Mouse (Mus musculus) liver, embryonic 16.5 days (tissue): ENCODE measurements at regions not wholly inside any gene's neighbourhood (a gene's known extent, or its start where the extent isn't known, plus 50 kb on each side); places are given as distances from the start of the nearest gene placed in this dataset.

Source experiments
- ATAC-seq: fragments of 200-750 bp; cut with Nextera tagmentation; 2 replicates; pipeline ENCODE4 v1.8.0; 2017; ENCODE audit warnings: low read depth, mild to moderate bottlenecking, moderate number of reproducible peaks, moderate library complexity
- H3K27ac ChIP-seq: fragments of 300-500 bp; sonication (generic); 2 replicates; pipeline ENCODE4 v1.5.1; 2014; ENCODE audit warnings: mild to moderate bottlenecking, low read length
- H3K27me3 ChIP-seq: fragments of 300-500 bp; sonication (generic); 2 replicates; pipeline ENCODE4 v1.6.1; 2014; ENCODE audit warnings: low read depth, low read length, mixed read lengths; ENCODE audit not compliant: control insufficient read depth, insufficient read depth
- H3K36me3 ChIP-seq: fragments of 300-500 bp; sonication (generic); 2 replicates; pipeline ENCODE4 v1.6.1; 2014; ENCODE audit warnings: mild to moderate bottlenecking; ENCODE audit not compliant: control insufficient read depth, insufficient read depth
- H3K4me1 ChIP-seq: fragments of 300-500 bp; sonication (generic); 2 replicates; pipeline ENCODE4 v1.6.1; 2014; ENCODE audit warnings: low read depth, low read length, mixed read lengths; ENCODE audit not compliant: control insufficient read depth
- H3K4me2 ChIP-seq: fragments of 300-500 bp; sonication (generic); 2 replicates; pipeline ENCODE4 v1.6.1; 2014; ENCODE audit warnings: low read depth, low read length, mixed read lengths
- H3K4me3 ChIP-seq: fragments of 300-500 bp; sonication (generic); 2 replicates; pipeline ENCODE4 v1.5.1; 2014; ENCODE audit warnings: low read depth, mild to moderate bottlenecking, low read length
- H3K9ac ChIP-seq: fragments of 300-500 bp; sonication (generic); 2 replicates; pipeline ENCODE4 v1.6.1; 2014; ENCODE audit warnings: low read depth, low read length
- H3K9me3 ChIP-seq: fragments of 300-500 bp; sonication (generic); replicated peaks from 2 replicates; pipeline ENCODE4 v1.6.1; 2016; ENCODE audit warnings: low read length; ENCODE audit not compliant: control insufficient read depth
- WGBS: fragments of 180-500 bp; shearing (Covaris S2); extraction: QIAGEN DNeasy Blood & Tissue Kit; methylation state at CpG from one replicate; pipeline ENCODE4 v1.1.7; 2014; ENCODE audit not compliant: insufficient replicate concordance; 5-methylcytosine and 5-hydroxymethylcytosine counted together

DNA sequence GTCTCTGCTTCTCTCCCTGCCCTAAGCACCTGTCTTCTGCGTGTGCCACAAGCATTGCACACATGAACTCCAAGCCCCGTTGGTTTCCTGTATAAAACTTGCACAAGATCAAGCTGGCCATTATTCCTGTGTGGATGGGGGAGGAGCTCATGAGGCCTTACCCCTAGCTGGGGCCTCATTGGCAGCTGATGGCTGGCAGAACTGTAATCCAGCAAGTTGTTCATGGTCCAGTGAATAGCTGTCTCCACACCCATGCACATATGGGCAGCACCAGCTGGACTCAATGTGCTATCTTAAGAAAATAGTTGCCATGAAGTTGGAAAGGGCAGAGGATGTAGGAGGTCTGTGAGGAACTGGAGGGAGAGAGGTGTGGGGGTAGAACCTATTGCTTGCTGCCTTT is 288.3 kb upstream of the Igfbp3 start:
- ATAC-seq = no peak
- H3K4me3 ChIP-seq = no peak overlapping the region
- H3K27ac ChIP-seq = no peak overlapping the region
- H3K9ac ChIP-seq = no peak overlapping the region
- H3K9me3 ChIP-seq = no peaks in the 10 kb centered on the region
- no peaks in the 10 kb centered on the region for H3K27me3 ChIP-seq
- H3K4me1 ChIP-seq = no peaks in the 10 kb centered on the region
- no peak overlapping the region for H3K4me2 ChIP-seq
- no peaks in the 10 kb centered on the region for H3K36me3 ChIP-seq
- 47% methylated on average over 2 of the region's 2 CpGs for WGBS

GRCm38 (mm10) chr11:7497803-7498202 is 284.1 kb upstream of the Igfbp3 start:
- Histone ChIP-seq H3K9ac (no peak overlapping the region), H3K36me3 (no peaks in the 10 kb centered on the region), H3K4me1 (no peaks in the 10 kb centered on the region), H3K4me2 (no peak overlapping the region), H3K9me3 (no peaks in the 10 kb centered on the region), H3K27me3 (no peaks in the 10 kb centered on the region), H3K4me3 (no peak overlapping the region), H3K27ac (no peak overlapping the region)
- no peak for ATAC-seq
- 26% methylated on average over 6 of the region's 6 CpGs for WGBS

DNA sequence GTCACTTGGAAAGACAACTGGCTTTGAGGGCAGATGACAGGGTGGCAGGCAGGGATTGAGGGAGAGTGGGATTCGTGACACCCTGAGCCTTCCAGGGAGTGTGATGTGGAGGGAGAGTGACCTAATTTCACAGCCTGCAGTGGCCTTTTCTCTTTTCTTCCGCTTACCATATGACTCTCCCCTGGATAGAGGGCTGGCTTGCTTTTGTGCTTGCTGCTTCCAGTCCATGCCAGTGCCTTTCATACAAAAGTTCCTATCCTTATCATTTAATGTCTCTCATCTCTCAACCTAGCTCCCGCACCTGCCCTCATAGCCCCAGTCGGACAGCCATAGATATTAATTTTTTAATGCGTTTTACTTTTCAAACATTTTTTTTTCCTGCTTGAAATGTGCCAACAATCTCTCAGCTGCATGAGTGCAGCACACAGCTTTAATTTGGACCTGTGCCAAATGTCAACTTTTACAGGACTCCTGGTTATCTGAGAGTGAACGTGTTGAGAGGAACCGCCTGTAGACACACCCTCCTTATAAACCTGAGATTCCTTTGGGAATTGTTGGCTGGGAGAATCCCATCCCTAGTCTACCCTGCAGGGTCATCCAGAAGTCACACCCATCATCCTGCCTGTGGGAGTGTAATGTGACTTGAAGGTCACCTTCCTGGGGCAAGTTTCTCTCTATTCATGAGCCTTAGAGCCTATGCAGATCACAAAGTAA is 260.3 kb upstream of the Igfbp3 start:
- H3K36me3 ChIP-seq = no peaks in the 10 kb centered on the region
- H3K4me1 ChIP-seq = no peaks in the 10 kb centered on the region
- H3K4me3 ChIP-seq = no peak overlapping the region
- no peaks in the 10 kb centered on the region for H3K9me3 ChIP-seq
- no peak overlapping the region for H3K27ac ChIP-seq
- no peaks in the 10 kb centered on the region for H3K27me3 ChIP-seq
- ATAC-seq = no peak
- 64% methylated on average over 7 of the region's 7 CpGs for WGBS
- no peak overlapping the region for H3K9ac ChIP-seq
- no peak overlapping the region for H3K4me2 ChIP-seq

- H3K36me3 ChIP-seq = no peaks in the 10 kb centered on the region
- H3K9ac ChIP-seq = no peak overlapping the region
- H3K4me3 ChIP-seq = no peak overlapping the region
- H3K27me3 ChIP-seq = no peaks in the 10 kb centered on the region
- H3K9me3 ChIP-seq = no peaks in the 10 kb centered on the region
- WGBS = 46% methylated on average over 1 of the region's 1 CpGs
- no peak overlapping the region for H3K4me2 ChIP-seq
- ATAC-seq = no peak
- no peaks in the 10 kb centered on the region for H3K4me1 ChIP-seq
- no peak overlapping the region for H3K27ac ChIP-seq
These were observed 251.8 kb upstream of the Igfbp3 start for GRCm38 (mm10) chr11:7465522-7465921.

- 40% methylated on average over 6 of the region's 6 CpGs for WGBS
- Histone ChIP-seq H3K36me3 (no peaks in the 10 kb centered on the region), H3K27me3 (no peaks in the 10 kb centered on the region), H3K9ac (no peak overlapping the region), H3K27ac (no peak overlapping the region), H3K4me1 (no peaks in the 10 kb centered on the region), H3K9me3 (no peaks in the 10 kb centered on the region), H3K4me2 (no peak overlapping the region), H3K4me3 (no peak overlapping the region)
- ATAC-seq = no peak
These were observed 248.4 kb upstream of the Igfbp3 start for GRCm38 (mm10) chr11:7461956-7462771.

GRCm38 (mm10) chr11:7451756-7452155 is 238.0 kb upstream of the Igfbp3 start:
- WGBS = 56% methylated on average over 4 of the region's 4 CpGs
- no peak for ATAC-seq
- no peaks in the 10 kb centered on the region for H3K36me3 ChIP-seq
- no peaks in the 10 kb centered on the region for H3K9me3 ChIP-seq
- no peak overlapping the region for H3K9ac ChIP-seq
- no peaks in the 10 kb centered on the region for H3K4me1 ChIP-seq
- no peaks in the 10 kb centered on the region for H3K27me3 ChIP-seq
- no peak overlapping the region for H3K4me3 ChIP-seq
- H3K4me2 ChIP-seq = no peak overlapping the region
- no peak overlapping the region for H3K27ac ChIP-seq

DNA sequence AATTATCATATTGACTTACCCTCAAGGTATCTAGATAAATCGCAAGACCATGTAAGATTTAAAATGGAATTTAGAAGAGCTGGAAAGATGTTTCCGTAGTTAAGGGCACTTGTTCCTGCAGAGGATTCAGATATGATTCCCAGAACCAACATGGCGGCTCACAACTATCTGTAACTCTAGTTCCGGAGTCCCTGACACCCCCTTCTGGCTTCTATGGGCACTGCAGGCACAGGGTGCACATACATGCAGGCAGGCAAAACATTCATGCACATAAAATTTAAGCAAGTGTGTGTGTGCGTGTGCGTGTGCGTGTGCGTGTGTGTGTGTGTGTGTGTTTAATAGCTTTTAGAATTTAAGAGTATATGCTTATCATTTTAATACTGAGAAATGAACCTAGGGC is 230.8 kb upstream of the Igfbp3 start:
- Histone ChIP-seq H3K4me1 (no peaks in the 10 kb centered on the region), H3K27me3 (no peaks in the 10 kb centered on the region), H3K4me3 (no peak overlapping the region), H3K4me2 (no peak overlapping the region), H3K9ac (no peak overlapping the region), H3K9me3 (no peaks in the 10 kb centered on the region), H3K36me3 (no peaks in the 10 kb centered on the region), H3K27ac (no peak overlapping the region)
- WGBS = 75% methylated on average over 8 of the region's 8 CpGs
- no peak for ATAC-seq

DNA sequence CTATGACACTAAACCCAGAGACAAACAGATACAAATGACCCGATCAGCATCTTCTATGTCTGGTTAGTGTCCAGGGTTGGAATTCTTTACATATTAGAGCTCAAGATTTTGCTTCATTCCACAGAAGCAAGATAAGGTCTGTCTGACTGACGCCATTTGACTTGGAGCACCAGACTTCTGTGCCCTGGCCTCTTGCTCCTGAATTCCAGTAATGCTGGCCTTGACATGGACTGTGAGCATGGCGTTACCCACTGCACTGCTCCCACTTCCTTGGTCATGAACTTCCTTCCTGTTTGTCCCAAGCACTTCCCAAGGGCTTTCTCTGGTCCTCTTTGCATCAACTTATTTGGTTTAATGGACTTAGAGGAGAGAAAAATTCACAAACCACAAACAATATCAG is 225.6 kb upstream of the Igfbp3 start:
- no peak overlapping the region for H3K4me2 ChIP-seq
- ATAC-seq = no peak
- H3K9me3 ChIP-seq = no peaks in the 10 kb centered on the region
- H3K4me3 ChIP-seq = no peak overlapping the region
- no peaks in the 10 kb centered on the region for H3K36me3 ChIP-seq
- no peaks in the 10 kb centered on the region for H3K27me3 ChIP-seq
- no peak overlapping the region for H3K27ac ChIP-seq
- WGBS = 42% methylated on average over 3 of the region's 3 CpGs
- no peak overlapping the region for H3K9ac ChIP-seq
- no peaks in the 10 kb centered on the region for H3K4me1 ChIP-seq

DNA sequence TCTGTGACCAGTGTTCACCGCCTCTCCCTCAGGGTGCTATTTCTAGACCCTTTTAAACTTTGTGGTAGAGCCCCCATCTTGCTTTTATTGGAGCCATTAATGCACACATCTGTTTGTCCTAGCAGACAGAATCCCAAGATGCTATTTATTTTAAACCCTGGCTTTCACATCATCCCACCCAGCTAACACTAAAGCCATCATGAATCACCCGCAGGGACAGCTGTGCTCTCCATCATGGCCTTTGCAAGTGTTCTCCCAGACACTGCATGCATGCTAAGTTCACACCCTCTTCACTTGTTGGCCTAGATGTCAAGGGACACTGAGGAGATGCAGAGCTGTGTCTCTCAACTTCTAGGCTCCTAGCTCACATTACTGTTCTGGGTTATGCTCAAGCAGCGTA is 220.9 kb upstream of the Igfbp3 start:
- Histone ChIP-seq H3K9me3 (no peaks in the 10 kb centered on the region), H3K27me3 (no peaks in the 10 kb centered on the region), H3K4me1 (no peaks in the 10 kb centered on the region), H3K36me3 (no peaks in the 10 kb centered on the region), H3K4me2 (no peak overlapping the region), H3K9ac (no peak overlapping the region), H3K27ac (no peak overlapping the region), H3K4me3 (no peak overlapping the region)
- WGBS = 72% methylated on average over 3 of the region's 3 CpGs
- ATAC-seq = no peak
